Mouse (Mus musculus) lung, adult 2 months (tissue): ENCODE measurements around the gene Tmem191c.

Source experiments
- CTCF ChIP-seq: fragments of 200-500 bp; IDR thresholded peaks from 2 replicates; pipeline ENCODE4 v1.5.1; 2011; ENCODE audit warnings: mild to moderate bottlenecking, low read length, control low read depth; ENCODE audit not compliant: insufficient read depth
- POLR2A ChIP-seq: fragments of 200-500 bp; IDR thresholded peaks from 2 replicates; pipeline ENCODE4 v1.6.1; 2011; ENCODE audit warnings: low read depth, mild to moderate bottlenecking, control low read depth, low read length, borderline replicate concordance; ENCODE audit errors: extremely low read depth

DNA sequence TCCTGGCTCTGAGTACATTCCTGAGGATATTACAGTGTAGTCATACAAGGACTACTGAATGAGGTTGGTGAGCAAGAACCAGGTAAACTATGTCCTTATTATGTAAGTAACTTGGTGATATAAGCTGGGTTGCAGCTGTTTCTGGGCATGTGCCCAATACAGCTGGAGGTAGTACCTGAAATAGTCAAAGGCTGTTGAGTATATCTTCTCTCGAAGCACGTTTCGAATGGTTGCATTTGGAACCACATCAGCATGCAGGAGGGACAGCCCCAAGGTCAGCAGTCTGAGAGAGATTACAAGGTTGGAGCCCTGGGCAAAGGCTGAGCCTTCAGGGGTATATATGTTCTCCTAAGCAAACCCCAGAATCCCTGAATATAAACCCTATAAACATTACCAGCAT lies 24.9 kb downstream of the Tmem191c start:
- TF ChIP-seq POLR2A (no peak), CTCF (no peak)
